Mouse (Mus musculus): Measurements from ENCODE around the gene Spata32. TPM values are rescaled to one million over a fixed set of nuclear protein-coding genes. Genes with fewer than 3 reads are reported as not detected.
A peak's percentile ranks its signal among the peaks of the same experiment; 100 is the strongest.

Spata32 gene
- polyA plus RNA-seq, 1 experiment from 2014 or later: not detected

DNA sequence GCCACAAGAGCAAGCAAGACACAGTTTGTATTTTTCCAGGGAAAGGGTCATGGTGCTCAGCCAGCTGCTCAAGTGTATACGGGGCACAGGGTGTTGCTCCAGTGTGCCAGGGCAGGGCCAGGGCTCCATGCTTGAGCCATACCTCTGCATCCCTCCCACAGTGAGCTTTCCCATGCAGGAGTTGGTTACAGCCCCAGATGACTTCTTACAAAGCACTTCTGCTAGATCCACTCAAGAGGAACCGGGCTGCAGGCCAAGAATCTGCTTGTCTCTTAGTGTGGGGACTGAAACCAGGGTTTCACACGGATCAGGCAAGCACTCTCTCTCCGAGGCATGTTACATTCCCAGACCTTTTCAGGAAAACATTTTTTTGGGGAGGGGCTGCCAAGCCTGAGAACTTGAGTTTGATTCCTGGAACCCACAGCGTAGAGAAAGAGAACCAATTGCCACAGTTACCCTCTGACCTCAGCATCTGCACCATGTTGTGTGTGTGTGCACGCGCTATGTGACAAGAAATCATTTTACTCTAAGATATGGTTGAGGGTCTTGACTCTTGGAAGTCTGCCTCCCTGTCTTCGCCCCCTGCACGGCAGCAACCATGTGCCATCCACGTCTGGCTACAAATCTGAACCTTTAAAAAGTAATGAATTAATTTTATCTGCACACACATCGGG lies 29.4 kb upstream of the Spata32 start:
- Histone ChIP-seq H3K4me1 (ENCODE audit: control insufficient read depth, insufficient read depth, low read length) (peaks cover 41% of the 10 kb centered on the region), H3K9me3 (replicated peaks; ENCODE audit: control insufficient read depth, low read length) (no peaks in the 10 kb centered on the region), H3K4me2 (ENCODE audit: low read depth, low read length) (no peak overlapping the region), H3K4me3 (replicated peaks; ENCODE audit: low read length) (no peak overlapping the region), H3K9ac (ENCODE audit: low read length) (0 out of 2 replicates have a peak overlapping the region, but pooled peaks have one; percentile 27), H3K36me3 (ENCODE audit: control insufficient read depth, insufficient read depth, low read length) (no peaks in the 10 kb centered on the region), H3K27me3 (ENCODE audit: control insufficient read depth, insufficient read depth, low read length) (no peaks in the 10 kb centered on the region), H3K27ac (ENCODE audit: low read length) (peak overlapping the region; percentile 69)
- peak; percentile 67 for ATAC-seq (ENCODE audit: insufficient read depth, low FRiP score)
- WGBS: 48% methylated on average over 11 of the region's 11 CpGs

DNA sequence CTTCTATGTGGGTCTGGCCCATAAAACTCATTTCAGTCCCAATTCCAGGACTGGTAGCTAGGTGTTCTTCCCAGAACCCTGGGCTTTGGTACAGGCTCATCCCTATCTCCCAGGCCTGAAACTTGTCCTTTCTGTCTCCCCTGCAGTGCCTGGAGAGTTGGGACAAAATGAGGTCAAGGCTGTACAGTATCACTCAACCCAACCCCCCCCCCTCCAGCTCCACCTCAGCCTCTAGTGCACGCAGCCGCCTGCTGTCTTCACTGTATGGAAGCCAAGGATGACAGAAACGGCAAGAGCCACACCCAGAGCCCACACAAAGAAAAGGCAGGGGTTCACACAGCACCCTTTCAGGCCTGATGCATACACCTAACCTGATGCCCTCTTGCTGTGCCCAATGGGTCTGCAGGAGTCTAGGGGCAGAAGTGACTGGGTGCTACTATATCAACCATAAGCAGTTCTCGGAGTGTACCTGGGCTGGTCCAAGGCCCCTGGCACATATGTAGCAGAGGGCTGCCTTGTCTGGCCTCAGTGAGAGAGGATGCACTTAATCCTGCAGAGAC lies 28.6 kb upstream of the Spata32 start:
- 33% methylated on average over 4 of the region's 4 CpGs for WGBS
- ATAC-seq (ENCODE audit: insufficient read depth, low FRiP score): peak; percentile 38; the same call in 1 of the 2 replicates

DNA sequence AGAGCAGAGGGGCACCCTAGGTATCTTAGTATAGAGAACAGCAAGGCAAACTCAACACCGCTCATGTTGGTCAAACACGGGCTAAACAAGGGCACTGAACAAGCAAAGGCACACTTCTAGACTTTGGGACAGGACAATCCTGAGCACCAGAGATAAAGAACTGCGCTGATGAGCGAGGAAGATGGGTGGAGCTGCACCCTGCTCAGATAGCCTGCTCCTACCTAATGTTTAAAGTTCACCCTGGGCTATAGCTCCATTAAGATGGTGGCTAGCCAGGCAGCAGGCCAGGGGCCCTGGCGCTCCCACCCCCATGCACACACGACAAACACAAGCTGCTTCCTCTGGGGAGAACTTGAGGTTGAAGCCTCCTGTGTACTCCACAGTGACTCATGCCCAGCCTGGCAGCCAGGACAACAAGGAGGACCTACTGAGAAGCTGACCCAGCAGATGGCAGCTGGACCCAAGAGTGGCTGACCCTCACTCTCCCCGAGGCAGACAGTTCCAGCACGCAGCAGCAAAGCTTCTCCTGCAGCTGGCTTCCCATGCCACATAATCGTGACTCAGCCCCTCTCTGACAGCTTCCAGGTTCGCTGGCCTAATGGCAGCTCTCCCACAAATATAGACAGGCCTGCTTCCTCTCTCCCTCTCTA lies 28.0 kb upstream of the Spata32 start:
- 0 out of 2 replicates have a peak overlapping the region, but pooled peaks have one; percentile 22 for H3K9ac ChIP-seq (ENCODE audit: low read length)
- H3K4me3 ChIP-seq (replicated peaks; ENCODE audit: low read length): no peak overlapping the region
- no peaks in the 10 kb centered on the region for H3K36me3 ChIP-seq (ENCODE audit: control insufficient read depth, insufficient read depth, low read length)
- peak overlapping the region; percentile 69 for H3K27ac ChIP-seq (ENCODE audit: low read length)
- H3K27me3 ChIP-seq (ENCODE audit: control insufficient read depth, insufficient read depth, low read length): no peaks in the 10 kb centered on the region
- H3K4me2 ChIP-seq (ENCODE audit: low read depth, low read length): no peak overlapping the region
- no peaks in the 10 kb centered on the region for H3K9me3 ChIP-seq (replicated peaks; ENCODE audit: control insufficient read depth, low read length)
- WGBS: 48% methylated on average over 10 of the region's 10 CpGs
- ATAC-seq (ENCODE audit: insufficient read depth, low FRiP score): peak; percentile 57; the same call in 1 of the 2 replicates
- peaks cover 41% of the 10 kb centered on the region for H3K4me1 ChIP-seq (ENCODE audit: control insufficient read depth, insufficient read depth, low read length)

More for the DNA sequence above, 28.6 kb upstream of the Spata32 start:
- Histone ChIP-seq H3K27ac (ENCODE audit: low read length) (peak overlapping the region; percentile 69), H3K4me3 (replicated peaks; ENCODE audit: low read length) (no peak overlapping the region), H3K36me3 (ENCODE audit: control insufficient read depth, insufficient read depth, low read length) (no peaks in the 10 kb centered on the region), H3K4me2 (ENCODE audit: low read depth, low read length) (no peak overlapping the region), H3K9ac (ENCODE audit: low read length) (no peak overlapping the region), H3K27me3 (ENCODE audit: control insufficient read depth, insufficient read depth, low read length) (no peaks in the 10 kb centered on the region), H3K4me1 (ENCODE audit: control insufficient read depth, insufficient read depth, low read length) (peaks cover 41% of the 10 kb centered on the region), H3K9me3 (replicated peaks; ENCODE audit: control insufficient read depth, low read length) (no peaks in the 10 kb centered on the region)

DNA sequence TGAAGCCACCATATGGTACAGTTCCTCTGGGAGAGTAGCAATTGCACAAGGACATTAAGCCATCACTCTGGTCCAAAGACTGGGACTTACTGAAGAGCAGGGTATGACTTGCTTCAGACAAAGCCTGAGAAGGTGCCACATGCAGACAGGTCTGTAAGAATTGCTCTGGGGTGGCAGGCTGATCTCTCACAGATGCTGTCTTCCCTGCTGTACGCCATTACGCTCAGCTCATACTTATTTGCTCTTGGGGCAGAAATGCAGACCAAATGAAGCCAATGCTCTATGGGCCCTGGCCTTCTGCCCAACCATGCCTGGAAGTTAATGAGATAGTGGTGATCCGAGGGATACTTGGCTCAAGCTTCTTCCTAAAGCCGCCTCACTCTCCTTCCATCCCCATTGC lies 26.6 kb upstream of the Spata32 start:
- no peak overlapping the region for H3K4me2 ChIP-seq (ENCODE audit: low read depth, low read length)
- ATAC-seq (ENCODE audit: insufficient read depth, low FRiP score): no peak
- 79% methylated on average over 4 of the region's 4 CpGs for WGBS

DNA sequence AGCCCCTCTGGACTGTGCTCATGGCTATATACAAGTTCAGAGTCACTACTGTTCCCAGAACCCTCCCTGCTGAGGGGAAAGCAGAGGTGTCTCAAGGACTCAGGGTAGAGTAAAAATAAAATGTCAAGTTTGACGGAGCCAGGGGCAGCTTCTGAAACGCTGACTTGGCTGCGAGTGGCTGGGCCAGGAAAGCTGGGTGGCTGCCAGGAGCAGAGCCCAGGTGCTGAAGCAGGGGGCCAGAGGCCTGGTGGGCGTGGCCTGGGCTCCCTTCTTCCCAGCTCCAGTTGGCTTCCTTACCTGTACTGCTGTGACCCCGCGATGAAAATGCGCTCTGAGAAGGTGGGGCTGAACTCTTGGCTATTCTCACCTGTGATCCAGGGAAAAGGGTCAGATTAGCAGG lies 22.5 kb upstream of the Spata32 start:
- ATAC-seq (ENCODE audit: insufficient read depth, low FRiP score): peak; percentile 25; the same call in 1 of the 2 replicates
- no peak overlapping the region for H3K4me3 ChIP-seq (replicated peaks; ENCODE audit: low read length)
- peaks cover 21% of the 10 kb centered on the region for H3K36me3 ChIP-seq (ENCODE audit: control insufficient read depth, insufficient read depth, low read length)
- no peaks in the 10 kb centered on the region for H3K9me3 ChIP-seq (replicated peaks; ENCODE audit: control insufficient read depth, low read length)
- H3K4me2 ChIP-seq (ENCODE audit: low read depth, low read length): no peak overlapping the region
- no peaks in the 10 kb centered on the region for H3K27me3 ChIP-seq (ENCODE audit: control insufficient read depth, insufficient read depth, low read length)
- H3K4me1 ChIP-seq (ENCODE audit: control insufficient read depth, insufficient read depth, low read length): peaks cover 7% of the 10 kb centered on the region
- no peak overlapping the region for H3K9ac ChIP-seq (ENCODE audit: low read length)
- no peak overlapping the region for H3K27ac ChIP-seq (ENCODE audit: low read length)
- 30% methylated on average over 7 of the region's 7 CpGs for WGBS

More for the DNA sequence above, 26.6 kb upstream of the Spata32 start:
- Histone ChIP-seq H3K36me3 (ENCODE audit: control insufficient read depth, insufficient read depth, low read length) (no peaks in the 10 kb centered on the region), H3K4me3 (replicated peaks; ENCODE audit: low read length) (no peak overlapping the region), H3K27me3 (ENCODE audit: control insufficient read depth, insufficient read depth, low read length) (no peaks in the 10 kb centered on the region), H3K4me1 (ENCODE audit: control insufficient read depth, insufficient read depth, low read length) (peaks cover 41% of the 10 kb centered on the region), H3K9me3 (replicated peaks; ENCODE audit: control insufficient read depth, low read length) (no peaks in the 10 kb centered on the region), H3K9ac (ENCODE audit: low read length) (no peak overlapping the region), H3K27ac (ENCODE audit: low read length) (no peak overlapping the region)

DNA sequence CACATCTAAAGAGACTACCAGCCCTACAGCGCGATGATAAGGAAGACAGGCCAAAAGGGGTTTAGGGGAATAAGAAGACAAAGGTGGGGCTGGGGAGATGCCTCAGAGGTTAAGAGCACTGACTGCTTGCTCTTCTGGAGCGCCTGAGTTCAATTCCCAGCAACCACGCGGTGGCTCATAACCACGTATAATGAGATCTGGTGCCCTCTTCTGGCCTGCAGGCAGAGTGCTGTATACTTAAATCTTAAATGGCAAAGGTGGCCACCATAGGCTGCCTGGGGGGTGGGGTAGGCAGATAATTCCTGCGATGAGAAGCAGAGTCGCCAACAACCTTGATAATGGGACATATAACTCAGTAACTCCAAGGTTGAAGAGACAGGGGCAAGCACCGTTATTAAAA lies 19.5 kb upstream of the Spata32 start:
- Histone ChIP-seq H3K27me3 (ENCODE audit: control insufficient read depth, insufficient read depth, low read length) (no peaks in the 10 kb centered on the region), H3K4me2 (ENCODE audit: low read depth, low read length) (no peak overlapping the region), H3K9ac (ENCODE audit: low read length) (no peak overlapping the region), H3K9me3 (replicated peaks; ENCODE audit: control insufficient read depth, low read length) (no peaks in the 10 kb centered on the region), H3K4me1 (ENCODE audit: control insufficient read depth, insufficient read depth, low read length) (peaks cover 7% of the 10 kb centered on the region; the same call in 1 of the 2 replicates), H3K4me3 (replicated peaks; ENCODE audit: low read length) (no peak overlapping the region), H3K36me3 (ENCODE audit: control insufficient read depth, insufficient read depth, low read length) (peaks cover 21% of the 10 kb centered on the region), H3K27ac (ENCODE audit: low read length) (no peak overlapping the region)
- ATAC-seq (ENCODE audit: insufficient read depth, low FRiP score): no peak
- WGBS: 76% methylated on average over 9 of the region's 9 CpGs

DNA sequence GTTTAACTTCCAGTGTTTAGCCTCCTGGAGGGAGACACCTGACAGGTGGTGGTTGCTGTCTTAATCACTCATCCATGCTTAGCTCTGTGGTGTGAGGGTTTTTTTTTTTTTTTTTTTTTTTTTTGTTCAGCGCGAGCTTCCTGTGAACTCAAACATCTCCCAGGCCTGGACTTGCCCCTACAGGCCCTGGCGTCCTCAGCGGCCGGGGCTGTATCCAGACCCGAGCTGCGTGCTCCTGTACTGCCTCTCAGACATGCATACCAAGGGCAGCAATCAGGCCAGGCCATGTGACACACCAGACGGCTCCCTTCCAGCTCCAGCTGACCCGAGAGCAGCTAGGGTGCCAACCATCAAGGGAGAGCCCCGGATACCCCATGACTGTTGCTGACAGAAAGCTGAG lies 18.7 kb upstream of the Spata32 start:
- no peak overlapping the region for H3K4me2 ChIP-seq (ENCODE audit: low read depth, low read length)
- peaks cover 21% of the 10 kb centered on the region for H3K36me3 ChIP-seq (ENCODE audit: control insufficient read depth, insufficient read depth, low read length)
- peaks cover 7% of the 10 kb centered on the region; the same call in 1 of the 2 replicates for H3K4me1 ChIP-seq (ENCODE audit: control insufficient read depth, insufficient read depth, low read length)
- H3K27me3 ChIP-seq (ENCODE audit: control insufficient read depth, insufficient read depth, low read length): no peaks in the 10 kb centered on the region
- ATAC-seq (ENCODE audit: insufficient read depth, low FRiP score): no peak
- H3K27ac ChIP-seq (ENCODE audit: low read length): peak overlapping the region; percentile 38
- H3K9ac ChIP-seq (ENCODE audit: low read length): no peak overlapping the region
- no peaks in the 10 kb centered on the region for H3K9me3 ChIP-seq (replicated peaks; ENCODE audit: control insufficient read depth, low read length)
- no peak overlapping the region for H3K4me3 ChIP-seq (replicated peaks; ENCODE audit: low read length)
- 69% methylated on average over 10 of the region's 10 CpGs for WGBS

DNA sequence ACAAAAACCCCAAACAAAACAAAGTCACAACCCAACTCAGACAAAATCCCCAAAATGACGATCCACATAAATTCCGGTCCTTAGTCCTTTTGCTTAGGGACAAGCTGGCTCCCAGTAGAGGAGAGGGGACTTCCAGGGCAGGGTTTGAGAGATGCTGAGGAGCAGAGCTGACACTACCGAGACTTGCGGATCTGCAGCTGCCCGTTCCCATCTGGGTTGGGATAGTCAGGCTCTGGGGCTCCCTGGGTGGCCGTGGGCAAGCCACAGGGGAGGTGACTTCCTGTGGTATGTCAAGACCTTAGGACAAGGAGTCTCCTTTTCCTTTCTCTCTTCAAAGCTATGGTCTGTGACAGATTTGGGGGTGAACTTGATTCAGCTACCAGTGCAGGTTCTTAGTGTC lies 18.2 kb upstream of the Spata32 start:
- H3K27ac ChIP-seq (ENCODE audit: low read length): no peak overlapping the region
- whole genome bisulfite sequencing: 77% methylated on average over 6 of the region's 6 CpGs
- H3K9ac ChIP-seq (ENCODE audit: low read length): no peak overlapping the region
- ATAC-seq (ENCODE audit: insufficient read depth, low FRiP score): no peak
- peaks cover 21% of the 10 kb centered on the region for H3K36me3 ChIP-seq (ENCODE audit: control insufficient read depth, insufficient read depth, low read length)
- H3K4me2 ChIP-seq (ENCODE audit: low read depth, low read length): no peak overlapping the region
- H3K4me1 ChIP-seq (ENCODE audit: control insufficient read depth, insufficient read depth, low read length): peaks cover 7% of the 10 kb centered on the region; the same call in 1 of the 2 replicates
- no peak overlapping the region for H3K4me3 ChIP-seq (replicated peaks; ENCODE audit: low read length)
- no peaks in the 10 kb centered on the region for H3K9me3 ChIP-seq (replicated peaks; ENCODE audit: control insufficient read depth, low read length)
- H3K27me3 ChIP-seq (ENCODE audit: control insufficient read depth, insufficient read depth, low read length): no peaks in the 10 kb centered on the region

DNA sequence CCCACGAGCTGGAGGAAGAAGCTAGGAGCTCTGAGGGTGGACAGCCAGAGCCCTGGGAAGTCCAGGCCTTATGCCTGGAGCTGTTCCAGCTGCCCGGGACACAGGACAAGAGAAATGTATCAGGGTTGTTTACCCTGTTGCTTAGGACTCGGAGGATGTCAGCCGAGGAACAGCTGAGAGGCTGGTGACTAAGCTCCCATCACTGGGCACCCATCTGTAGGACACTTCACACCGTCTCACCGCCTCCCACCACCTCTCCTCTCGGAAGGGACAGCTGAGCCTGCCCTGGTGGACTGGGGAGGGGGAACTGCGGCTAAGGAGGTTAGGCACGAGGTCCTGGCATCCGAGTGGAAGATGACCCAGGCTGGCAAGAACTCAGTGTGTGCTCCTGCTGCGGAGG lies 17.5 kb upstream of the Spata32 start:
- 58% methylated on average over 11 of the region's 11 CpGs for WGBS
- Histone ChIP-seq H3K4me3 (replicated peaks; ENCODE audit: low read length) (no peak overlapping the region), H3K9me3 (replicated peaks; ENCODE audit: control insufficient read depth, low read length) (no peaks in the 10 kb centered on the region), H3K4me2 (ENCODE audit: low read depth, low read length) (no peak overlapping the region), H3K27ac (ENCODE audit: low read length) (peak overlapping the region; percentile 38), H3K27me3 (ENCODE audit: control insufficient read depth, insufficient read depth, low read length) (no peaks in the 10 kb centered on the region), H3K9ac (ENCODE audit: low read length) (no peak overlapping the region; the same call in 1 of the 2 replicates), H3K4me1 (ENCODE audit: control insufficient read depth, insufficient read depth, low read length) (peaks cover 7% of the 10 kb centered on the region; the same call in 1 of the 2 replicates), H3K36me3 (ENCODE audit: control insufficient read depth, insufficient read depth, low read length) (peaks cover 22% of the 10 kb centered on the region)
- no peak for ATAC-seq (ENCODE audit: insufficient read depth, low FRiP score)
